Mouse (Mus musculus) thymus, postnatal 36 days (tissue): ENCODE measurements around the gene Scarf2.
A peak's percentile ranks its signal among the peaks of the same experiment; 100 is the strongest.

ENCODE experiments used
- DNase-seq, 2 experiments: peaks; one replicate each; pipeline ENCODE4 v3.0.0; 2022; ENCODE audit warnings: mixed read lengths in 2 of 2

Scarf2 gene

DNA sequence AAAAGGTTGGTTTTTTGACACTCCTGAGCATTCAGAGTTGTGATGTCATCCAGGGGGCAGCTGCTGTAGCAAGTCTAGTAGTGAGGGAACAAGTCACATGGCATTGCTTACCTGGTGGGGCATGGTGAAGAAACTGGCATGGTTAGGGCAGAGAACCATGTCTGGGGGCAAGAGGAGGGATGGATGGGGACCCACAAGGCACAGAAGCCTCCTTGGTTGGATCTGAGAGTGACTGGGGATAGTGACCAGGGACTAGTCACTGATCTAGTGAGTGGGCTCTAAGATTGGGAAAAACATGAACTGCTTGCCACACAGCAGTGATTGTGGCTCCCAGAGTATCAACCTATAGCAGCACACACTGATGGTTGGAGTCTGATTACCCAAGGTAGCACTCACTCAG lies 2.5 kb downstream of the Scarf2 start:
- no peak for DNase-seq

DNA sequence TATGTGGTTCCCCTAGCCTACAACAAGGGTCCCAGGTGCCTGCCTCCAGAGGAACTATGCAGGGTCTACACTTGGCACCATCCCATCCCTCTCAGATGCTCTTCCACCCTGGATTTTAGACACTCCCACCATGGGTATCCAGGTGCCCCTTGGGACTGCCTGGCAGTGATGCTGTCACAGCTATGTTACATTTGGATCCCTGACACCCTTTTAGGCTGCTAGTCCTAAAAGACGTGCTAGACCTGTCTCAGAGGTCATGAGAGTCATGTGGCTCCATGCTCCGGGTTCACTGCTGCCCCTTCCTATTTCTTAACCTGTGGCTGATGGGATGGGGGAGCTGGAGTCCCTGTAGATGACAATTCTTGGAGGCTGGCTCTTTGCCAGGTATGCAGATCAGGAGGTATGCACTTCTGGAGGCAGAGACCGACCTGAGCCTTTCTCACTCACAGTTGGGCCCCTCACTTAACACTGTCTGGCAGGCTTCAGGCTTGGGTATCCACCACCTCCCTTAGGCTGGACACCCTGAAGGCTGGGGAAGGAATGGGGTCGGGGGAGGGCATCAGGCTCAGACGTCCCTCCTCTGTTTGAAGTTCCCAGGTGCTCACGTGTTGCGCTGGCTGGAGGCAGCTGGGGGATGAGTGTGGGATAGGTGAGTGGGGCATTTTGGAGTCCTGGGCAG lies 4.8 kb downstream of the Scarf2 start:
- no peak for DNase-seq

DNA sequence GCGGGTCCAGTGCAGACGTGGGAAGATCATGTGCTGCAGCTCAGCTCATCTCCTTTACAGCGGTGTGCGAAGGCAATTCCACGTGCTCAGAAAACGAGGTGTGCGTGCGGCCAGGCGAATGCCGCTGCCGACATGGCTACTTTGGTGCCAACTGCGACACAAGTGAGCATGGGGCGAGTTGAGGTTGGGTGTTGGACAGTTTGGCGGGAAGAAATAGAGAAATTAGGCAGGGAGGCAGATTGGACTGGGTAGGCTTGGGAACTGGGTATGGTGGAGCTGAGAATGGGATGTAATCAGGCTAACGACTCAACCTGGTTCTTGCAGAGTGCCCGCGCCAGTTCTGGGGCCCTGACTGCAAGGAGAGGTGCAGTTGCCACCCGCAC lies 5.4 kb downstream of the Scarf2 start:
- no peak for DNase-seq

DNA sequence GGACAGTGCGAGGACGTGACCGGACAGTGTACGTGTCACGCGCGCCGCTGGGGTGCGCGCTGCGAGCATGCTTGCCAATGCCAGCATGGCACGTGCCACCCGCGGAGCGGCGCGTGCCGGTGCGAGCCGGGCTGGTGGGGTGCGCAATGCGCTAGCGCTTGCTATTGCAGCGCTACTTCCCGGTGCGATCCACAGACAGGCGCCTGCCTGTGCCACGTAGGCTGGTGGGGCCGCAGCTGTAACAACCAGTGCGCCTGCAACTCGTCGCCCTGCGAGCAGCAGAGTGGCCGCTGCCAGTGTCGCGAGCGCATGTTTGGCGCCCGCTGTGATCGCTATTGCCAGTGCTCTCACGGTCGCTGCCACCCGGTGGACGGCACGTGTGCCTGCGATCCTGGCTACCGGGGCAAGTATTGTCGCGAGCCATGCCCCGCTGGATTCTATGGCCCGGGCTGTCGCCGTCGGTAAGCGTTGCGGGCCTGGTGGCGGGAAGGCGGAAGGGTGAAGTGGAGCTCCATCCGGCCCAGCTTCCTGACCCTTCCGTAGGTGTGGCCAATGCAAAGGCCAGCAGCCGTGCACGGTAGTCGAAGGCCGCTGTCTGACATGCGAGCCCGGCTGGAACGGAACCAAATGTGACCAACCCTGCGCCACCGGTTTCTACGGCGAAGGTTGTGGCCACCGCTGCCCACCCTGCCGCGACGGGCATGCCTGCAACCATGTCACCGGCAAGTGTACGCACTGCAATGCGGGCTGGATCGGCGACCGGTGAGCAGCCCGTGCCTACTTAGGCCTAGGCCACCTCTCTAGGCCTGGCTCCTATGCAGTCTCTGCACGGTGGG lies 6.0 kb downstream of the Scarf2 start:
- DNase-seq, result peak in 1 of 2 experiments; percentile 26

DNA sequence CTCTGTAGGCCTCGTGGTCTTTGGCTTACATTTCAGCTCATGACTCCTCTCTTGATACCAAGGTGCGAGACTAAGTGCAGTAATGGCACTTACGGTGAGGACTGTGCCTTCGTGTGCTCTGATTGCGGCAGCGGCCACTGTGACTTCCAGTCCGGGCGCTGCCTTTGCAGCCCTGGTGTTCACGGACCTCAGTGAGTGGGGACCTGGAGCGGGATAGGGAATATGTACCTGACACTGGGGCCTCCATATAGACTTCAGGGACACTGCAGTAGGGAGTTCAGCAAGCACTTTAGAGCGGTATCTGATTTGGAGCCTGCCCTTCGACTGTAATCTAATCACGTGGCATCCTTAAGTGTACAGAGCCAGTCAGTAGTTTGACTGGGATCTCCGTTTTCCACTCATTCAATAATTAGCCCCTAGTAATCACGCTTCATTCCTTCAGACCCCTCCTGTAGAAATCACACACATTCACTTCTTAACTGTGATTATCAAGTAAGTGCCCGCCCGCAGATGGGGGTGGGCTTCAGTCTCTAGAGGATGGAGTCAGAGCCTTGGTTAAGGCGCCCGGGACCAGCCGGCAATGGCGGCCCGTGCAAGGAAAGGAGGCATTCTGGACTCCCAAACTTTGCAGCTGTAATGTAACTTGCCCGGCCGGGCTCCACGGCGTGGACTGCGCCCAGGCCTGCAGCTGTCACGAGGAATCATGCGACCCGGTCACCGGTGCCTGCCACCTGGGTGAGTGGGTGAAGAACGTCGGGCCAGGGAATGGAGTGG lies 6.8 kb downstream of the Scarf2 start:
- no peak for DNase-seq

DNA sequence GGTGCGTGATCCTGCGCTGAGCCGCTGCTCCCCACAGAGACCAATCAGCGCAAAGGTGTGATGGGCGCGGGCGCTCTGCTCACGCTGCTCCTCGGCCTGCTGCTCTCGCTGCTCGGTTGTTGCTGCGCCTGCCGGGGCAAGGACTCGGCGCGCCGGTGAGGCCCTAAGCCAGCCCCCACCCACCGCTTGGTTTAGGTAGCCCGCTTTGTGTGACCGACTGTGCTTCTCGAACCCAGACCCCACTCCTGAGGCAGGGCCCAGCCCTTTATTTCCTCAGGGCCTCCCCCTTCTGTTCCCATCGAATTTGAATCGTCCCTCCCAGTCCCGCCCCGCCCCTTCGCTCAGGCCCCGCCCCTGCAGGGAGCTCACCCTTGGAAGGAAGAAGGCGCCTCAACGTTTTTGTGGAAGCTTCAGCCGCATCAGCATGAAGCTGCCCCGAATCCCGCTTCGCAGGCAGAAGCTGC lies 7.4 kb downstream of the Scarf2 start:
- DNase-seq, result peak; percentile 35

DNA sequence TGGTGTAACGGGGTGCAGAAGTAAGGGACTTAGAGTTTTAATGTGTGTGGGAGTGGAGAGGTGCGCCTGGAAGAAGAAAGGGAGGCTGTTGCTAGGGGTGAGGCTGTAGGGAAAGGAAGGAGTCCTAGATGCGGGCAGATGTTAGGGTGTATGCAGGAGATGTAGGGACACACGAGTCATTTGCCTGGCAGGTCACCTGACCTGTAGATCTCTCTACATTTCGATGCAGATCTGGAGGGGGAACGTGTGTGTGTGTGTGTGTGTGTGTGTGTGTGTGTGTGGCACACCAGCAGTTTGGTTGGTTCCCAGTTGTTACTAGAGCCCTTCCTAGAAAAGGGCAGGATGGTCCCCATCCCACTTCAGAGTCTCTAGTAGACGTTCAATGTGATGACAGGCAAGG lies 7.9 kb downstream of the Scarf2 start:
- DNase-seq, result no peak

DNA sequence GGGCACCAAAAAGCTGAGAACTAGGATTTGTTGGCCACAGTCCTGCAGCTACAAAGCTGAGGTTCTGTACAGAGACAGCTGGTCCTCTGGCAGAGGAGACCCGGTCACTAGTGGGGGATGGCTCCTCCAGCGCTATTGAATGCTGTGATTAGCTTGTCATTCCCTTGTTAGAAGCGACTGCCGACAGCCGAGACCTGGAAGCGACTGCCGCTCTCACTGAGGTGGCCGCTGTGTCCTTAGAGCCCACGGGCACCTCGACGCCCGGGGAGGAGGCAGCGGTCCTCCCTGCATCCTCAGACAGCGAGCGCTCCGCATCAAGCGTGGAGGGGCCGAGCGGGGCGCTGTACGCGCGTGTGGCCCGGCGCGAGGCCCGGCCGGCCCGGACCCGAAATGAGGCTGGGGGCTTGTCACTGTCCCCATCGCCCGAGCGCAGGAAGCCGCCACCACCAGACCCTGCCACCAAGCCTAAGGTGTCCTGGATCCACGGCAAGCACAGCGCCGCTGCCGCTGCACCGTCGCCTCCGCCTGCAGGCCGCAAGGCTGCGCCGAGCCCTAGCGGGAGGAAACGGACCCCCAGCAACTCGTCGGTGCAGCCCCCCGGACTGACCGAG lies 9.6 kb downstream of the Scarf2 start:
- DNase-seq, result no peak

DNA sequence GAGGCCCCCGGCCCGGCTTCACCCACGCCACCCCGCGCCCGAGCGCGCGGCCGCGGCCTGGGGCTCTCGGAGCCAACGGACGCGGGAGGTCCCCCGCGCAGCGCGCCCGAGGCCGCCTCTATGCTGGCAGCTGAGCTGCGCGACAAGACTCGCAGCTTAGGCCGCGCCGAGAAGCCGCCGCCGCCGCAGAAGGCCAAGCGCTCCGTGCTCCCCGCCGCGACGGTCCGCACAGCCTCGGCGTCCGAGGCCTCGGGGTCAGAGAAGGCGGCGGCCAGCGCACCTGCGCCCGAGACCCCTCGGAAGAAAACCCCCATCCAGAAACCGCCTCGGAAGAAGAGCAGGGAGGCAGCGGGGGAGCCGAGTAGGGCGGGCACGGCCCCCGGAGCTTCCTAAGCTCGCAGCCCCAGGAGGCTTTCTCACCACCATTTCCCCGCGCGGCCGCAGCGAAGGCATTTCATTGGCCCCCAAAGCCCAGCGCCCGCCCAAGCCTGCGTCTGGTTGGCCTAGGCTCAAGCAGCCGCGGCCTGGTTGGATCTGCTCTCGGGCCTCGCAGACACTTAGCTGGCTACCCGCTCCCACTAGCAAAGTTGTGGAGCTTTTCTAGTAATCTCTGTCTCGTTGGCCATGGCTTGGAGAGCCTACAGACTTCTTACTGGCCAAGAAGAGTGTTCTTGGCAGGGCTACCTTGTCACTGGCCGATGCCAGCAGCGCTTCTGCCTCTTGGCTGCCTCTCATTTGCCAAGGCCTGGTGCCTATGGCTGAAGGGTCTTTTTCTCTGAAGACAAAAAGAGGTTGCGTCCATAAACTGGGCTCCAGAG lies 10.3 kb downstream of the Scarf2 start:
- peak; percentile 91 to 92 for DNase-seq

DNA sequence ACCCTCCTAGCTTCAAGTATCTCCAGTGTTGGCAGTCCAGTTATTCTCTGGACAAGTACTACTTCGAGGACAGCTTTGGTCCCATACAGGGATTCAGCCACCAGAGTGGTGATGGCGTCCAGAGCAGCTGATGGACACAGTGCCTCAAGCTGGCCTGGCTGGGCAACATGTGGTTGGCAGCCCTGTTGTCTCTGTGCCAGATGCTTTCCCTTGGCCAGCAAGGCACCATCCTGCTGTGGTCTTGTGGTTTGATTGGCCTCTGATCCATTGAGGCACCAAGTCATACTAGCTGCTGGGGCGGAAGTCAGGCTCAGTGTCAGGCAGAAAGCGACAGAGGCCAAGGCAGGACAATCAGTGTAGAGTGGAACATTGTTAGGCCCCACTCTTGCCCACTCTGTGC lies 12.0 kb downstream of the Scarf2 start:
- DNase-seq, result no peak

DNA sequence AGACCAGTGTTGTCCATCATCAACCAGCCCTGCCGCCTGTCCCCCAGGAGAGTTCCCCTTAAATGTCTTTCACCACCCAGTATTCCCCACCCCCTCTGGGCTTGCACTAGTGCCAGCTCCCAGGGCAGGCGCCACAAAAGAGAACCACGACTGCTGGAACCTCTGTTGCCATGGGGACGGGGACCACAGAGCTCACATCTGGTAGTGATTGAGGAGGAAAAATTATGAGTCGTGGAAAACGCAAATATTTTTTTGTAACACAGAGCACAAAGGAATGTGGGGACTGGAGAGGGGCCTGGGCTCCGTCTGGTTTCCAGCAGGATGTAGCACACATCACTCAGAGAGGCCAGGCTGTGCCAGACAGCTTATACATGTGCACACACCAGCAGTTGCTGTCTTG lies 12.6 kb downstream of the Scarf2 start:
- DNase-seq, result no peak

DNA sequence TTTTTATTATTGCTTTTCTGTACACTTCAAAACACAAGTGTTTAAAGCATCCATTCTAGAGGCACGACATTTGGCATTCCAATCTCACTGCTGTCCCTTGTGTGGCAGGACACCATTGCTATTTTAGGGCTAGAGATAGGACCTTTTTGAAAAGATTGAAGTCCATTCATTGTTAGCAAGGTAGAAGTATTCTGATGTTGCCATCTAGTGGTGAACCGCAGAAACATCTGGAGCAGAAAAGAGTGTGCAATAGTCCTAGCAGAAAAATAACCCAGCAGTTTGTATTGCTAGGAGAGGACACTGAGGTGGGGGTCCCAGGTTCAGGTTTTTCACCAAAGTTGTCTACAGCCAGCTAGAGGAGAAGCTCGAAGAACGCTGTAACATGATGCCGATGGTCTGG lies 15.0 kb downstream of the Scarf2 start:
- DNase-seq, result no peak

DNA sequence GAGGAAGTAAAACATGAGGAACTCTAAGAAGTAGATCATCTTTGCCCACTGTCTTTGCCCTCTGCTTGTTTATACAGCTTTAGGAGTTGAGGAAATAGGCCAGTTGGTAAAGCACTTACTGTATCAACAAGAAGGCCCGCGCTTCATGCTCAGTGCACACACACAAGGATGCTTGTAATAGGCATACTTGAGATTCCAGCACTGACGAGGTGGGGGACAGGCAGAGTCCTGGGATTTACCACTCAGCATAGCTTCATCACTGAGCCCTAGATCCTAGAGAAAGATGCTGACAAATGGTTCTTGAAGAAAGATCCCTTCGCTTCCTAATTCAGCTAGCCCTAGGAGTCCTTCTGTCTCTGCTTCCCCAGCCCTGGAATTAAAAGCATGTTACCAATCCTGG lies 16.1 kb downstream of the Scarf2 start:
- no peak for DNase-seq

DNA sequence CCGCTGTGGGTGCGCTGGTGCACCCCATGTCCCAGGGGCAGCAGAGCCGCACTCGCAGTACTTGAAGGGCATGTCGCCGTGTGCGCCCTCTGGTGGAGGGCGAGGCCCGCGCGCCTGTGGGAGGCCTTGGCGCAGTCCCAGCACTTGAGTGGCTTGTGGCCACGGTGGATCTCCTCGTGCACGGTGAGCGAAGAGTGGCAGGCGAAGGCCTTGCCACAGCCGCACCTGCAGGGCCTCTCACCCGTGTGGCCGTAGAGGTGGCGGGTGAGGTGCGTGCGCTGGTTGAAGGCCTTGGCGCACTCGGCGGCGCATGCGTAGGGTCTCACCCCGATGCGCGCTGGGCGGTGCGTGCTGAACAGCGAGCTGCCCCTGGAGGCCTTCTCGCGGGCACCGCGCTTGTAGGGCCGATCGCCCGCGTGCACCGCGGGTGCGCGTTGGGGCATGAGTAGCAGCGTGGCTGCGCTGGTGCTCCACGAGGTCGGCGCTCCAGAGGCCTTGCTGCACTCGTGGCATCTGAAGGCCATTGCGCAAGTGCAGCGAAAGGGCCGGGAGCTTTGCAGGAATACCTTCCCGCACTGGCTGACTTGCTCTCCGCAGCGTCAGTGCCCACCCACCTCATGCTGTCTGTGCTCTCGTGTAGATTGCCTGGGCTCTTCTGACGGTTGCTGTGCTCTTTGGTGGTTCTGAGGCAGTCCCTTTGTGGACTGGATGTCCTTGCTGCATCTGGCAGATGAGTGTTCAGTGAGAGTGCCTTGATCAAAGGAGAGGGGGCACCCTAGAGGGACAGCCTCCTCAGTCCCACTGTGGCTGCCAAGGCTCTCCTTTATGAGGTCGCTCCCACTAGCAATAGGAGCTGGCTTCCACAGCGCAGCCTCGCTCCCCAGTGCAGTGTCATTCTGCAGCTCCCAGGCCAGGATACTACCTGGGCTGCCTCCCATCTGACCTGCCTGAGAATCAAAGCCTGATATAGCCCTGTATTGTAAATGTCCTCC lies 18.6 kb downstream of the Scarf2 start:
- DNase-seq, result peak; percentile 76 to 77

DNA sequence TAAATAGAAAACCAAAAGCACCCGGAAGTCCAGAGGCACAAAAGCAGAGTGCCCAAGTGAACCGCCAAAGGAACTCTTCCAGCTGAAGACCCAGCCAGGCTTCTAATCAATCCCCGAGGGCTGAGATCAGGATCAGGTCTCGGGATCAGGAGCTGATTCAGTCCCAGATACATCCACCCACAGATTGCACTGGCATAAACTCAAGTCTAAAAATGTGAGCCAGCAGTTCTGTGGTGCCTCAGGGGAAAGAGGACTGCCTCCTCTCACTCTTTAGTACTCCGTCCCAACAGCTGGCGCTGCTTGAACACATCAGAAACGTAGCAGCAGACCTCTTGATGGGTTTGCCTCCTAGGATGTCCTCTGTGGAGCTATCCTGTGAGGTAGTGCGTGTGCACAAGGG lies 19.4 kb downstream of the Scarf2 start:
- no peak for DNase-seq

DNA sequence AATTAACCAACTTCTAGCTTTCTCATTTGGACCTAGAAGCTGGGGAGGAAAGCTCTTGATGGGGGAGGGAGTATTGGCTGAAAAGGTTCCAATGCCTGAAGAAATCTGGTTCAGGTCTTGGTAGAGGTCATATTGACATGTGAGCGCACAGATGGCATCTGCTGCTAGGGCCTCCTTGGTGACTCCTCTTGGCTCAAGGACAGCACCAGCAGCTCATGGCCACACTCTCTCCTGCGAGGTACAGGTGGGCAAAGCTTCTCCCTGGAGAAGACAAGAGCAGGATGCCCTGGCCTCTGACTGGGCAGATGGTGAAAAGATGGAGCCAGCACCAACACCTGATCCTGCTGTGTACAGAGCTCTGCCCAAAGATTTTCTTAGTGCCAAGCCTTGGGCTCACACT lies 29.4 kb downstream of the Scarf2 start:
- no peak for DNase-seq

DNA sequence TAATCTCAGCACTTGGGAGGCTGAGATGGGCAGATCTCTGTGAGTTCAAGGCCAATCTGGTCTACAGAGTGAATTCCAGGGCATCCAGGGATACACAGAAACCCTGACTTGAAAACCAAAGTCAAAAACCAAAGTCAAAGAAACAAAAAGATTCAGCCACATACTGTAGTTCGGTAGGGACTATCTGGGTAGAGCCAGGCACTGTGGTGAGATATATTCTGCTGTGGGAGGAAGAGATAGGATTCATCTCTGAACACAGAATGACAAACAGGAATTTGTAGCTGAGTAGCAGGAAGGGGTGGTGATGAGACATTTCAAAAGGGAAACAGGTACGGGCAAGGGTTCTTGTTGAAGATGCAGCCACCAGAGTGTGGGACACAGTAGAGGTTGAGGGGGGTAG lies 31.1 kb downstream of the Scarf2 start:
- no peak for DNase-seq

DNA sequence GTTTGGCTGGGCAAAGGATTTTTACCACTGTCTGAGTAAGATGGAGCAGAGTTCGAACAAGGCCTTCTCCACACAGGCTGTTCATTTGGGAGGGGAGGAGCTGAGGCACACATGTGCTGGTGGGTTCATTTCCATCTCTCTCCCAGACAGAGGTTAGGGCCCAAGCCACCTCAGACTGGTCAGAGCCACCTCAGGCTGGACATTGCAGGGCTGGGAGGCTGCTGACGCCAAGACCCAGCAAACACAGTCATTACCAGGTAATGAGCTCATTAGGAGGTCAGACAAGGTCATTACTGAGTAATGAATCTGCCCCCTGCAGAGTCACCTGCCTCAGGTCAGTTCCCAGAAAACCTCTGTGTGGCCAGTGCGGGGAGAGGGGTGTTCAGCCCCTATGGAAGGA lies 31.8 kb downstream of the Scarf2 start:
- no peak for DNase-seq

DNA sequence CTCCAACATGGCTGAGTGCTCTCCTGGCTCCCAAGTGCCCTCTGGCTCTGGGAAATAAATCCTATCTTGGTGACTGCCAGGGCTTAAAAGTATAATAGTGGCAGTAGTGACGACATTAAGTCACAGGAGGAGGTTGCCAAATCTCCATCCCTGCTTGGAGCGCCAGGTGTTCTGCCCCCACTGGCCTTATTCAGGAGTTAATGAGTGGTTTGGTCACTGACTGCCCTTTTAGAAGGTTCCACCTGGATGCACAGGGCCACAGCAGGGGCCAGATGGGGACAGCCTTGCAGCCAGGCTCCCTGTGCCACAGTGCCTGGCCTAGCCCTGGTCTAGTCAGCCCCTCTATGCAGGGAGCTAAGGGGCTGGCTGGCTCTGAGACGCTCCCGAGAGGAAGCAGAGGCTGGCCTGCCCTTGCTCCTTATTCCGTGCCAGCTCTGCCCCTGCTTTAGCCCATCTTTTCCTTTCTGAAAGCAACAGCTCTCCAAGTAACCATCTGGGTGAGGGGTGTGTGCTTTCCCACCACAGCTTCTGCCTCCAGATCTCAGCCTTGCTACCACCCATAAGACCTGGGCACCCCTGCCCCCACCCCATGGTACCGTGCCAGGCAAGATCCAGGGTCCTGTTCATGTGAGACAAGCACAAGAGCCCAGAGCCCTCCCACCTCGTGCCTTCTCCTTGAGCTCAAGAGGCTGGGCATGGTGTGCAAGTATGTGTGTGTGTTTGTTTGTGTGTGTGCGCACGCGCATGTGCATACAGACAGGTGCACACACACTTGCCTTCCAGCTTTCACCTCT lies 33.5 kb downstream of the Scarf2 start:
- no peak for DNase-seq

DNA sequence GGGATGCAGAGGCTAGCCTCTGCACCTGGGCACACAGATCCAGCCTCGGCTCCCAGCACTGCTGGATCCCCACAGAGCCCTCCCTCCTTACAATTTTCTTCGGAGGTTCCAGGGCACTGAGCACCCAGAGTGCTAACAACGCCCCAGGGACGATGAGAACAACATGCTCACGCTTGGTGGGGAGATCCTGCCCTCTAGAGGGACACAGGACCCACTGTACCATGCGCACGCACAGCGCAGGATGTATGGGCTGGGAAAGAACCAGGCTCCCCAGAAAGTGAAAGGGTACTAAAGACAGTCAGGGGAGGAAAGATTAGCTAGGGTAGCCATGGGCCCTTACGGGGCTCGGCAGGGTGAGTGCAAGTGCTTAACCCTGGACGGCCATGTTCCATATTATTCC lies 34.7 kb downstream of the Scarf2 start:
- no peak for DNase-seq
